27 mouse cellular contexts compared by ENCODE assay signal in the genomic region with DNA sequence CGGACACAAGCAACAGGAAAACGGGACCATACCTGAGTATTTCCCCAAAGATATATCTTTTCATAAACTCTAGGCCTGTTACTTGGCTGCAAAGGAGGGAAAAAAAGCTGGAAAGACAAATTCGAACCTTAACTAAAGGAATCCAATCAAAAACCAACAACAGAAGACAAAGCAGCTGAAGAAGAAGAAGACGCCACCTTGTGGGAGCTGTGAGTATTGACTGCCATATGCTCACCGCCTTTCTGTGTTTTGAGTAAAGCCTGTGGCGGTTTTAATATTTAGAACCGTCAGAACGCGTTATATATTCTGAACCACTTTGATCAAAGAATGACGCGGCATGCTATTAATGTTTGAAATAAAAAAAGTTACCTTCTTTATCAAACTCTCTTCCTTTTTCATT.
DNase-seq lines count a peak whose midpoint lies in the region; ATAC-seq and TF ChIP-seq lines count a peak whose summit lies in the region.
"Had no signal": no experiment of that assay in that cellular context is flagged by ENCODE, and none has a peak within 500 bp of the region (broad histone marks: within the 10 kb centered on the region; RNA-seq: fewer than 3 reads in every experiment).

No protein-coding gene starts in this region.

- no peak for TF ChIP-seq POLR2A in heart, adult 2 months (IDR thresholded peaks at IDR 0.05; ENCODE audit: insufficient read depth, low read depth, low read length)
- TF ChIP-seq POLR2A in ES-Bruce4 (IDR thresholded peaks at IDR 0.05; ENCODE audit: insufficient read depth, low read length): no peak
- TF ChIP-seq POLR2A in kidney, adult 2 months (IDR thresholded peaks at IDR 0.05; ENCODE audit: low read depth, low read length): no peak

- H3K27me3 ChIP-seq in heart, adult 2 months (ENCODE audit: control insufficient read depth, insufficient read depth, low read length): no peaks in the 10 kb centered on the region
- no peaks in the 10 kb centered on the region; the same call in 1 of the 2 replicates for H3K27me3 ChIP-seq in liver, embryonic 14.5 days (ENCODE audit: control insufficient read depth, insufficient read depth, low read length)
- no peaks in the 10 kb centered on the region for H3K27me3 ChIP-seq in liver, embryonic 11.5 days (replicated peaks; ENCODE audit: control insufficient read depth, insufficient read depth, low read length)
- H3K27me3 ChIP-seq in ES-Bruce4 (ENCODE audit: control insufficient read depth, insufficient read depth, low read length, poor library complexity, severe bottlenecking): no peaks in the 10 kb centered on the region; the same call in 1 of the 2 replicates
- H3K27me3 ChIP-seq in kidney, adult 2 months (replicated peaks; ENCODE audit: control insufficient read depth, insufficient read depth, low read length): no peaks in the 10 kb centered on the region
- H3K27me3 ChIP-seq: heart, embryonic 13.5 days; limb, embryonic 12.5 days; stomach, embryonic 15.5 days had no signal

- H3K79me2 ChIP-seq in heart, adult 2 months (replicated peaks; ENCODE audit: control insufficient read depth, insufficient read depth, low read length): no peaks in the 10 kb centered on the region

- no peak overlapping the region for H3K4me2 ChIP-seq in liver, embryonic 14.5 days (ENCODE audit: low read depth)
- no peak overlapping the region for H3K4me2 ChIP-seq in liver, embryonic 11.5 days
- H3K4me2 ChIP-seq: embryonic facial prominence, embryonic 13.5 days; heart, embryonic 13.5 days; limb, embryonic 12.5 days; lung, embryonic 14.5 days; midbrain, embryonic 11.5 days; stomach, embryonic 15.5 days had no signal

- no peak for TF ChIP-seq EP300 in heart, adult 2 months (IDR thresholded peaks at IDR 0.05; ENCODE audit: insufficient read depth, low read depth, low read length)
- TF ChIP-seq EP300 in liver, embryonic 14.5 days (IDR thresholded peaks at IDR 0.05; ENCODE audit: low read depth): no peak
- no peak for TF ChIP-seq EP300 in ES-Bruce4 (IDR thresholded peaks at IDR 0.05; ENCODE audit: insufficient read depth, low read depth, low read length)

- no peak overlapping the region for H3K27ac ChIP-seq in heart, adult 2 months
- no peak overlapping the region for H3K27ac ChIP-seq in liver, embryonic 14.5 days
- H3K27ac ChIP-seq in liver, embryonic 11.5 days (ENCODE audit: low read depth, low read length): no peak overlapping the region
- no peak overlapping the region for H3K27ac ChIP-seq in ES-Bruce4 (ENCODE audit: insufficient read depth, low read length)
- H3K27ac ChIP-seq in kidney, adult 2 months (ENCODE audit: insufficient read depth, low read depth, low read length): no peak overlapping the region
- H3K27ac ChIP-seq: embryonic facial prominence, embryonic 13.5 days; forebrain, embryonic 10.5 days; heart, embryonic 13.5 days; hindbrain, embryonic 10.5 days; limb, embryonic 12.5 days; stomach, embryonic 15.5 days had no signal

- H3K9ac ChIP-seq in heart, adult 2 months (ENCODE audit: low read depth, low read length): no peak overlapping the region
- H3K9ac ChIP-seq in liver, embryonic 14.5 days (replicated peaks): no peak overlapping the region
- no peak overlapping the region for H3K9ac ChIP-seq in liver, embryonic 11.5 days (ENCODE audit: low read depth, low read length)
- no peak overlapping the region for H3K9ac ChIP-seq in ES-Bruce4 (ENCODE audit: low read depth, poor library complexity, severe bottlenecking)
- H3K9ac ChIP-seq: embryonic facial prominence, embryonic 13.5 days; heart, embryonic 13.5 days; limb, embryonic 12.5 days; lung, embryonic 14.5 days; stomach, embryonic 15.5 days had no signal

- no peaks in the 10 kb centered on the region for H3K36me3 ChIP-seq in heart, adult 2 months (ENCODE audit: control insufficient read depth, insufficient read depth, low read length)
- H3K36me3 ChIP-seq in liver, embryonic 14.5 days (replicated peaks; ENCODE audit: control insufficient read depth, insufficient read depth, low read depth): no peaks in the 10 kb centered on the region
- no peaks in the 10 kb centered on the region for H3K36me3 ChIP-seq in liver, embryonic 11.5 days (ENCODE audit: control insufficient read depth, insufficient read depth, low read length)
- H3K36me3 ChIP-seq in ES-Bruce4 (ENCODE audit: control insufficient read depth, insufficient read depth, low read length, poor library complexity, severe bottlenecking): no peaks in the 10 kb centered on the region
- no peaks in the 10 kb centered on the region for H3K36me3 ChIP-seq in kidney, adult 2 months (ENCODE audit: control insufficient read depth, insufficient read depth, low read length)
- H3K36me3 ChIP-seq: embryonic facial prominence, embryonic 13.5 days; forebrain, embryonic 10.5 days; heart, embryonic 13.5 days; hindbrain, embryonic 10.5 days; limb, embryonic 12.5 days; stomach, embryonic 15.5 days had no signal

- no peak overlapping the region for H3K4me3 ChIP-seq in heart, adult 2 months
- no peak overlapping the region for H3K4me3 ChIP-seq in liver, embryonic 14.5 days (ENCODE audit: insufficient read depth in 1 of 2, low read depth in 2 of 2, low read length in 2 of 2)
- no peak overlapping the region for H3K4me3 ChIP-seq in liver, embryonic 11.5 days (ENCODE audit: low read depth, low read length)
- H3K4me3 ChIP-seq in ES-Bruce4 (ENCODE audit: low read depth, low read length): no peak overlapping the region
- no peak overlapping the region for H3K4me3 ChIP-seq in kidney, adult 2 months (ENCODE audit: insufficient read depth, low read depth, low read length)
- H3K4me3 ChIP-seq: embryonic facial prominence, embryonic 13.5 days; forebrain, embryonic 10.5 days; heart, embryonic 13.5 days; hindbrain, embryonic 10.5 days; limb, embryonic 12.5 days; stomach, embryonic 15.5 days had no signal

- ATAC-seq in liver, embryonic 14.5 days (ENCODE audit: insufficient read depth): no peak
- ATAC-seq in liver, embryonic 11.5 days (replicated peaks; ENCODE audit: low FRiP score): no peak
- no peak for ATAC-seq in megakaryocyte-erythroid progenitor cell, adult 5-6 weeks (replicated peaks; ENCODE audit: low FRiP score, low TSS enrichment, poor library complexity, severe bottlenecking)
- ATAC-seq: forebrain, embryonic 16.5 days; hindbrain, embryonic 16.5 days; midbrain, embryonic 16.5 days had no signal

- 94% methylated on average over 11 of the region's 11 CpGs for WGBS in heart, adult 2 months
- WGBS in liver, embryonic 14.5 days (ENCODE audit: insufficient replicate concordance): 81% methylated on average over 11 of the region's 11 CpGs
- 90% methylated on average over 11 of the region's 11 CpGs for WGBS in liver, embryonic 11.5 days
- WGBS in kidney, adult 2 months: 94% methylated on average over 11 of the region's 11 CpGs

- intact Hi-C loops in heart, adult 2 months (cut with DNase I): no loop called here
- intact Hi-C loops in heart, postnatal 25 days (cut with DNase I): no loop called here

- no peaks in the 10 kb centered on the region for H3K9me3 ChIP-seq in liver, embryonic 14.5 days (ENCODE audit: control insufficient read depth, low read length)
- H3K9me3 ChIP-seq in liver, embryonic 11.5 days (ENCODE audit: control insufficient read depth, low read length): no peaks in the 10 kb centered on the region
- H3K9me3 ChIP-seq in ES-Bruce4 (replicated peaks; ENCODE audit: control insufficient read depth, insufficient read depth, low read length, poor library complexity, severe bottlenecking): no peaks in the 10 kb centered on the region
- H3K9me3 ChIP-seq: embryonic facial prominence, embryonic 13.5 days; forebrain, embryonic 10.5 days; heart, embryonic 13.5 days; limb, embryonic 12.5 days; stomach, embryonic 15.5 days had no signal

- no peaks in the 10 kb centered on the region for H3K4me1 ChIP-seq in heart, adult 2 months (ENCODE audit: control insufficient read depth, insufficient read depth, low read length)
- no peaks in the 10 kb centered on the region for H3K4me1 ChIP-seq in liver, embryonic 14.5 days (replicated peaks; ENCODE audit: control insufficient read depth in 2 of 2, insufficient read depth in 2 of 2, low read length in 1 of 2)
- H3K4me1 ChIP-seq in liver, embryonic 11.5 days (replicated peaks; ENCODE audit: control insufficient read depth, insufficient read depth, low read length): no peaks in the 10 kb centered on the region
- H3K4me1 ChIP-seq in ES-Bruce4 (ENCODE audit: control insufficient read depth, insufficient read depth, low read length): no peaks in the 10 kb centered on the region
- no peaks in the 10 kb centered on the region for H3K4me1 ChIP-seq in kidney, adult 2 months (ENCODE audit: control insufficient read depth, insufficient read depth, low read length)
- H3K4me1 ChIP-seq: embryonic facial prominence, embryonic 13.5 days; limb, embryonic 12.5 days; stomach, embryonic 15.5 days had no signal

- peak; percentile 30; the same call in 1 of the 2 replicates for TF ChIP-seq CTCF in heart, adult 2 months (IDR thresholded peaks at IDR 0.05)
- 0 out of 2 replicates have a peak, but pooled peaks have one; percentile 27 for TF ChIP-seq CTCF in liver, embryonic 14.5 days (IDR thresholded peaks at IDR 0.05; ENCODE audit: low read depth)
- TF ChIP-seq CTCF in ES-Bruce4 (IDR thresholded peaks at IDR 0.05; ENCODE audit: low read depth, low read length): peak; percentile 15
- TF ChIP-seq CTCF in kidney, adult 2 months (conservative IDR thresholded peaks at IDR 0.05; ENCODE audit: insufficient read depth, insufficient read length, low read depth, low read length): no peak

- no peak for DNase-seq in heart, adult 2 months
- no peak for DNase-seq in heart, postnatal 25 days (ENCODE audit: low spot score)
- no peak for DNase-seq in liver, embryonic 14.5 days (ENCODE audit: low read depth in 3 of 3, low spot score in 3 of 3)
- DNase-seq in liver, embryonic 11.5 days (ENCODE audit: low spot score): no peak
- DNase-seq in R1 (ENCODE audit: low read depth, low spot score): peak; percentile 71
- no peak for DNase-seq in kidney, adult 2 months
- DNase-seq: adrenal gland, postnatal 14 days; cerebellum, adult 11-12 months; cerebellum, postnatal 10 days; heart, postnatal 10 days; kidney, adult 11 months; kidney, postnatal 4 days; layer of hippocampus, adult 9-11 months; lung, embryonic 14.5 days; right cerebral cortex, postnatal 25 days had no signal
